Comparison of ENCODE assay signal across 8 mouse cellular contexts in the genomic region with DNA sequence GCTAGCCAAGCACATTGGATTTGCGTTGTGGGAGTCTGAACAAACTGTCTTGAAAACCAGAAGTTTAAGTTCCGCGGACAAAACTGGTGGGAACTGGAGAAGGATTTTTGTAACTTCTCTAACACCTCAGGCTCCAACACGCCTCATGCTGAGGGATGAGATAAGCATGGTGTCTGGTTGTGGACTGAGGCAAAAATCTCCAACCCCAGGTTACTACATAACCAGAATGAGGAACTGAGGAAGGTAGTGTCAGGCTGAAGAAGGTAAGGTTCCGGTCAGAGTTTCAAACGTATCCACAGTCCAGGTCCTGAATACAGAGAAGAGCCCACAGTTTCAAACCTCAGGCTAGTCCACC. TPM values are rescaled to one million over a fixed set of nuclear protein-coding genes. Genes with fewer than 3 reads are reported as not detected.
DNase-seq lines count a peak whose midpoint lies in the region; ATAC-seq lines count a peak whose summit lies in the region.

No protein-coding gene starts in this region.

- no peaks in the 10 kb centered on the region for H3K9me3 ChIP-seq in heart, embryonic 16.5 days (replicated peaks; ENCODE audit: control insufficient read depth, low read length)
- no peaks in the 10 kb centered on the region for H3K9me3 ChIP-seq in hindbrain, embryonic 14.5 days (ENCODE audit: control insufficient read depth, low read length)
- no peaks in the 10 kb centered on the region for H3K9me3 ChIP-seq in midbrain, embryonic 11.5 days (ENCODE audit: control insufficient read depth, low read length)

- ATAC-seq in heart, embryonic 16.5 days (replicated peaks; ENCODE audit: extremely low read depth, insufficient read depth, low FRiP score), result no peak
- no peak for ATAC-seq in hindbrain, embryonic 14.5 days (ENCODE audit: low FRiP score)
- ATAC-seq in midbrain, embryonic 11.5 days (ENCODE audit: low FRiP score), result no peak

- peak overlapping the region; percentile 36 for H3K9ac ChIP-seq in heart, embryonic 16.5 days (ENCODE audit: low read length)
- no peak overlapping the region for H3K9ac ChIP-seq in hindbrain, embryonic 14.5 days
- H3K9ac ChIP-seq in midbrain, embryonic 11.5 days (ENCODE audit: low read length), result no peak overlapping the region

- 26% methylated on average over 6 of the region's 6 CpGs for WGBS in heart, embryonic 16.5 days
- WGBS in hindbrain, embryonic 14.5 days, result 33% methylated on average over 6 of the region's 6 CpGs
- 33% methylated on average over 6 of the region's 6 CpGs for whole genome bisulfite sequencing in midbrain, embryonic 11.5 days

- no peaks in the 10 kb centered on the region for H3K27me3 ChIP-seq in heart, embryonic 16.5 days (ENCODE audit: control insufficient read depth, insufficient read depth, low read length)
- H3K27me3 ChIP-seq in hindbrain, embryonic 14.5 days (ENCODE audit: control insufficient read depth, insufficient read depth, low read length), result no peaks in the 10 kb centered on the region
- peaks cover 2% of the 10 kb centered on the region for H3K27me3 ChIP-seq in midbrain, embryonic 11.5 days (ENCODE audit: control insufficient read depth, insufficient read depth, low read length)

- no peaks in the 10 kb centered on the region for H3K36me3 ChIP-seq in heart, embryonic 16.5 days (ENCODE audit: control insufficient read depth, insufficient read depth)
- H3K36me3 ChIP-seq in hindbrain, embryonic 14.5 days (replicated peaks; ENCODE audit: control insufficient read depth, insufficient read depth), result no peaks in the 10 kb centered on the region
- H3K36me3 ChIP-seq in midbrain, embryonic 11.5 days (ENCODE audit: control insufficient read depth, insufficient read depth, low read length), result no peaks in the 10 kb centered on the region

- peak overlapping the region; percentile 72 for H3K4me2 ChIP-seq in heart, embryonic 16.5 days (ENCODE audit: low read depth, low read length)
- H3K4me2 ChIP-seq in hindbrain, embryonic 14.5 days (replicated peaks), result peak overlapping the region; percentile 76
- H3K4me2 ChIP-seq in midbrain, embryonic 11.5 days, result peak overlapping the region; percentile 75

- DNase-seq in heart, adult 18-20 months, result no peak
- DNase-seq in hindbrain, embryonic 14.5 days (ENCODE audit: low spot score), result no peak
- no peak for DNase-seq in midbrain, embryonic 11.5 days (ENCODE audit: low spot score, missing footprints)
- no peak for DNase-seq in ovary, postnatal 36 days (ENCODE audit: low spot score)
- DNase-seq in right cerebral cortex, postnatal 14 days, result no peak
- no peak for DNase-seq in gastrocnemius, adult 18-20 months (ENCODE audit: low spot score)

- H3K4me1 ChIP-seq in heart, embryonic 16.5 days (ENCODE audit: control insufficient read depth, insufficient read depth, low read length), result peaks cover 23% of the 10 kb centered on the region
- peaks cover 14% of the 10 kb centered on the region for H3K4me1 ChIP-seq in brown adipose tissue, adult 24 weeks (ENCODE audit: control insufficient read depth, insufficient read depth, insufficient read length, low read length)
- peaks cover 7% of the 10 kb centered on the region for H3K4me1 ChIP-seq in hindbrain, embryonic 14.5 days (replicated peaks; ENCODE audit: control insufficient read depth, insufficient read depth, low read length)
- H3K4me1 ChIP-seq in midbrain, embryonic 11.5 days (ENCODE audit: control insufficient read depth, insufficient read depth, low read length), result peaks cover 3% of the 10 kb centered on the region

- H3K27ac ChIP-seq in heart, embryonic 16.5 days (ENCODE audit: low read length), result peak overlapping the region; percentile 62
- H3K27ac ChIP-seq in brown adipose tissue, adult 24 weeks (replicated peaks; ENCODE audit: low read depth, low read length), result peak overlapping the region; percentile 67
- H3K27ac ChIP-seq in hindbrain, embryonic 14.5 days, result no peak overlapping the region
- H3K27ac ChIP-seq in midbrain, embryonic 11.5 days (ENCODE audit: low read depth, low read length), result no peak overlapping the region

- peak overlapping the region; percentile 75 for H3K4me3 ChIP-seq in heart, embryonic 16.5 days (ENCODE audit: low read length)
- peak overlapping the region; percentile 39 for H3K4me3 ChIP-seq in brown adipose tissue, adult 24 weeks (ENCODE audit: insufficient read depth, low read depth, low read length)
- peak overlapping the region; percentile 65 for H3K4me3 ChIP-seq in hindbrain, embryonic 14.5 days (replicated peaks; ENCODE audit: low read length)
- H3K4me3 ChIP-seq in midbrain, embryonic 11.5 days (ENCODE audit: low read depth, low read length), result peak overlapping the region; percentile 59

RNA-seq across cellular contexts. Expression of a gene that starts 0.5 kb away (rescaled TPM):
- 50.2 and 69.7 TPM in 2 replicates for polyA plus RNA-seq in heart, embryonic 16.5 days (2015; fragmentation: Nextera tagmentation; extraction: Ambion mirVana)
- 10 to 100 TPM; 48.1 to 56.9 TPM for total RNA-seq in heart, adult 18-20 months (2021)
- 46.2 and 88.9 TPM in 2 replicates for polyA plus RNA-seq in brown adipose tissue, adult 24 weeks (2012; ENCODE audit: insufficient read depth, insufficient read length, missing spikeins)
- polyA plus RNA-seq in hindbrain, embryonic 14.5 days (2014; fragmentation: Nextera tagmentation; extraction: Ambion mirVana), result 28.8 TPM in 2 replicates
- 34.3 and 34.8 TPM in 2 replicates for polyA plus RNA-seq in midbrain, embryonic 11.5 days (2014; fragmentation: Nextera tagmentation; extraction: Ambion mirVana)
- 10 to 100 TPM; 24.2 to 25.6 TPM for total RNA-seq in gastrocnemius, adult 18-20 months (2021)

RNA-seq across cellular contexts. Expression of a gene that starts 30.5 kb away (rescaled TPM):
- not detected in 2 replicates for polyA plus RNA-seq in heart, embryonic 16.5 days (2015; fragmentation: Nextera tagmentation; extraction: Ambion mirVana)
- total RNA-seq in heart, adult 18-20 months (2021), result 1 to 10 TPM in 1 of 2 experiments, not detected in 1; 2.7 TPM
- polyA plus RNA-seq in brown adipose tissue, adult 24 weeks (2012; ENCODE audit: insufficient read depth, insufficient read length, missing spikeins), result 0.46 TPM in 1 of 2 replicates, not detected in the other
- polyA plus RNA-seq in hindbrain, embryonic 14.5 days (2014; fragmentation: Nextera tagmentation; extraction: Ambion mirVana), result not detected in 2 replicates
- not detected in 2 replicates for polyA plus RNA-seq in midbrain, embryonic 11.5 days (2014; fragmentation: Nextera tagmentation; extraction: Ambion mirVana)
- total RNA-seq in gastrocnemius, adult 18-20 months (2021), result not detected

Comparison
In these comparisons a context has a peak if more than half of its experiments do, and no peak if none do; other contexts are left out.
1. H3K27ac ChIP-seq: peak in heart, embryonic 16.5 days (single experiment) and brown adipose tissue, adult 24 weeks (single experiment); none in hindbrain, embryonic 14.5 days (single experiment) and midbrain, embryonic 11.5 days (single experiment).
2. Peak in every context shown above with its lines, with median percentiles within 50 percentile points of each other: H3K4me2 ChIP-seq and H3K4me3 ChIP-seq.